Mouse (Mus musculus) gastrocnemius, postnatal 36 days (tissue): ENCODE data around the gene Pcca. TPM values are rescaled to one million over a fixed set of nuclear protein-coding genes. Genes with fewer than 3 reads are reported as not detected.

Source experiments
- DNase-seq, 2 experiments: peaks; one replicate each; pipeline ENCODE4 v3.0.0; 2022
- intact Hi-C: fragments of 180-260 bp; cut with DNase I; formaldehyde crosslinking; loops from one replicate; pipeline ENCODE4 v1.15.1; 2025
- total RNA-seq, 2 experiments: library from RNA; stranded (reverse); gene quantifications; 2 replicates each; pipeline ENCODE4 v1.2.3; 2021

Gene Pcca
- total RNA-seq, 2 experiments from 2014 or later: 42.3 to 42.5 TPM

GRCm38 (mm10) chr14:122823791-122824190, 289.7 kb downstream of the Pcca start:
- intact Hi-C loops: no loop called here
- DNase-seq: no peak

DNA sequence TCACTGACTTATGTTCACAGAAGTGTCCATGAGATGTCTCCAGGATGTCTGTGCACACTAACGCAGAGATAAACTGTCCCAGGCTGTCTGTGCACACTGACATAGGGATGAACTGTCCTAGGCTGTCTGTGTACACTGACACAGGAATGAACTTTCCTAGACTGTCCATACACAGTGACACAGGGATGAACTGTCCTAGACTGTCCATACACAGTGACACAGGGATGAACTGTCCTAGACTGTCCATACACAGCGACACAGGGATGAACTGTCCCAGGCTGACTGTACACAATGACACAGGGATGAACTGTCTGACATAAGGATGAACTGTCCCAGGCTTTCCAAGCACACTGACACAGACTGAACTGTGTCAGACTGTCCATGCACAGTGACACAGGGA, 291.3 kb downstream of the Pcca start:
- DNase-seq: no peak
- intact Hi-C loops: no loop called here

DNA sequence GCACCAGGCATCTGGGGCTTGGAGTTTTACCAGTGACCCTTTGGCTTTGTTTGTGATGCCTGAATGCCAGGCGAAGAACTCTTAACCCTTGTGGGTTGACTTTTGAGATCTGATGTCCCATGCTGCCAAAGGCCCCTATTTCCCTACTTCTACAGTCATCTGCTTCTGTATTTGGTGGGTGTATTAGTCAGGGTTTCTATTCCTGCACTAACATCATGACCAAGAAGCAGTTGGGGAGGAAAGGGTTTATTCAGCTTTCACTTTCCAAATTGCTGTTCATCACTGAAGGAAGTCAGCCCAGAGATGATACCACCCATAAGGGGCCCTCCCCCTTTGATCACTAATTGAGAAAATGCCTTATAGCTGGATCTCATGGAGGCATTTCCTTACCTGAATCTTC, 296.3 kb downstream of the Pcca start:
- no peak for DNase-seq
- intact Hi-C loops: no loop called here

DNA sequence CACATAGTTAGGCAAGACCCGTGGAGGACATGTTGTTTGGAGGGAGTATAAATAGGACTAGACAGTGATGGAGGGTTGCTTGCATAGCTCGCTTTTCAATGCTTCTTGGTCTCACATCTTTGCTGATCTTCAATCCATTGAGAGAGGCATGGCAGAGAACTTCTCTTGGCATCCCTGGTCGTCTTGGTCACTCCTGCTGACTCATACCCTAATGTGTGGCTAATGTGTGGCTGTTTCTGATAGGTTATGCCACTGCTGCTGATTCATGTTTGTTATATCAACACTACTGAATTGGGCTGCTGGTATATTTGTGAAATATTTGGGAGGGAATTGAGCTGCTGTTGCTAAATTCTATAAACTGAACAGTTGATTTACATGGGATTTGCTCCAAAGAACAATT, 299.5 kb downstream of the Pcca start:
- no peak for DNase-seq
- intact Hi-C loops: no loop called here

DNA sequence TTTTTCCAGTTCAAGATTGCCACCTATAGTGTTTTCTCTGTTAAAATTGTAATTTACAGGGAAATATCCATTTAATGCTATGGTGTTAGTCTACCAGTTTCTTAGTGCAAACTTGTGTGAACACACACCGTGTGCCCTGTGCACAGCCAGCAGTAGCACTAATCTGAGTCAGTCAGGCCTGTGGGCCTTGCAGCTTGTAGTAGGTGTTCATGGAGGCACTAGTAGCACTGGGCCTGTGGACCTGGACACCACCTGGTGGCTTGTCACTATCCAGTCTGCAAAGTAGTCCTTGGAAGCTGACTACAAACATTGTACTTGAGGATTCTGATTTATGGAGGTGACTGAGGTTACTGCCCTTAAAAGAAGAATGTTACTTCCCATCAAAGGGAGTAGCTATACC, 300.6 kb downstream of the Pcca start:
- DNase-seq: no peak
- intact Hi-C loops: no loop called here

GRCm38 (mm10) chr14:122835487-122836190, 301.5 kb downstream of the Pcca start:
- DNase-seq: no peak
- intact Hi-C loops: no loop called here

DNA sequence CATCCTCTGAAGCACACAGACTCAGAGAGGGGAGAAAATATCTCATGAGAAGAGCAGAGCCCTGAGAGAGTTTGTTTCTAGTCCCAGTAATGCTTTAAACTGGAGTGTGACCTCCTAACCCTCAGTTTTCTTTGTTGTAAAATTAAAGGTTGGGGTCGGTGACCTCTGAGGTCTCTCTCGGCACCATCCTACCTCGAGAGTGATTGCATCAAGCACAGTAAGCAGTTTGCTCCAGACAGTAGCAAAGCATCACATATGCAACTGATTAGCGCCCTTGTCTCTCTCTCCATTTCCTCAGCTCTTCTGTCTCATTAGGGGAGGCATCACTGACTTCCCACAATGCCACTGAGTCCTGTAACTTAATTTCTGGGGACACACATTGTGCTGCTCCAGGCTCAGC, 302.1 kb downstream of the Pcca start:
- DNase-seq: no peak
- intact Hi-C loops: no loop called here

GRCm38 (mm10) chr14:122837018-122837417, 302.9 kb downstream of the Pcca start:
- DNase-seq: no peak
- intact Hi-C loops: no loop called here

- intact Hi-C loops: no loop called here
- DNase-seq: no peak
Observed at GRCm38 (mm10) chr14:122852506-122853057, 318.5 kb downstream of the Pcca start.

GRCm38 (mm10) chr14:122859792-122860191, 325.7 kb downstream of the Pcca start:
- no peak for DNase-seq
- intact Hi-C loops: no loop called here

DNA sequence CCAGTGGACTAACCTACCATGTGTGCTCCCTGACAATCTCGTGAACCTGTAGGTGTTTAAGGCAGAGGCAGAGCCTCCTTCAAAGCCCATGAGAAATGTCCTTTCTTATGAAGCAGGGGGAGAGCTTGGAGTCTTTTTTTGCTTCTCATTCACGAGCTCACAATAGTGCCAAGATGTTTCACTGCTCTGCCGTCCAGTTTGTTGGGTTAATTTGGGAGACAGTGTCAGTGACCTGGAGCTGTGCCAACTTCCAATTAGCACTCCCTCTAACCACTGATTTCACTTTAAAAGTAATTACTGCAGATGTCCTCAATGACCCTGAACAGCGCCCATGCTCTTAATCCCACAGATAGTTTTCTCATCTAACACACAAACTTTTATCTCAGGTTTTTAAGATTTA, 328.5 kb downstream of the Pcca start:
- DNase-seq: no peak
- intact Hi-C loops: no loop called here

DNA sequence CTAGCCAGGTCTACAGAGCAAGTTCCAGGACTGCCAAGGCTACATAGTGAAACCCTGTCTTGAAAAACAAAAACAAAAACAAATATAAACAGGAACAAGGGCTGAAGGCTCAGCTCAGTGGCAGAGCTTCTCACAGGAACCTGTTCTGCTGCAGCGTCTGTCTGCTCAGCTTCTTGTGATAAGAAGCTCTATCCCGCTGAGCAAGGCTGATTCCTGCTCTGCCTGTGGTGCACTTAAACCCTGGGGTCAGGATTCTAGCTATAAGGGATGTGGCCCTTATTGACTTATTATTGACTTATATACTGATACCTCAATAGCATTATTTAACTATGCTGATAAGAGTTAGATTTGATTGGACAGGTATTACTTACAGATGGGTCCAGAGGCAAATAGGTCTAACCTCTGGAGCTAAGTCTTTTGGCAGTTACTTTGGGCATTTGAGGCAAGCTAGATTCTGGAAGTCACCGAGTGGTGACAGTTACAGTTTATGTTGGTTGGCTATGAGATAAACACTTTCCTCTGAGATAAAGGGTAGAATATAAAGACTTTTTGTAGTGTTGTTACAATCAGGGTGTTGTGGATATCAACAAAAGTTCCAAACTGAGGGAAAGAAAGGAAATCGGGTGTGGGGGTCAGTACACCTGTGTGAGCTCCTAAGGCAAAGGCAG, 331.5 kb downstream of the Pcca start:
- intact Hi-C loops: no loop called here
- no peak for DNase-seq

GRCm38 (mm10) chr14:122867531-122868285, 333.6 kb downstream of the Pcca start:
- intact Hi-C loops: no loop called here
- peak in 1 of 2 experiments; percentile 21 for DNase-seq

DNA sequence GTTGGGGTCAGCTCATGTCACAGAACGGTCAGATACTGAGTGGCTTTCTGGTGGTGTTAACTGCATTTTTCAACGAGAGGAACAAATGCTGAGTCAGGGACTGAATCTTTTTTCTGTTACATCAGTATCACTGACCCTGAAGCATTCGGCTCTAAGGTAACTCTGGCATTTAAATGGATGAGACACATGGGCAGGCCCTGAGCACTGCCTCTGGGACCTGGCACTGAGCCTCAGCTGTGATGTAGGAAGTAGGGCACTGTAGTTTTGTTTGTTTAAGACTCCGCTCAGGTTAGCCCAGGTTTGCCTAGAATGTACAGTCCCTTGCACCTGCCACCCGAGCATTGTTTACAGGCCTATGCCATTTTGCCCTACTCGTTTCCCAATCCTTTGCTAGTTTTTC, 335.7 kb downstream of the Pcca start:
- DNase-seq: no peak
- intact Hi-C loops: loop anchor here (10.0 kb wide), 1 partner anchor 375 kb away; the partner anchor contains the start of gene Gm10837

DNA sequence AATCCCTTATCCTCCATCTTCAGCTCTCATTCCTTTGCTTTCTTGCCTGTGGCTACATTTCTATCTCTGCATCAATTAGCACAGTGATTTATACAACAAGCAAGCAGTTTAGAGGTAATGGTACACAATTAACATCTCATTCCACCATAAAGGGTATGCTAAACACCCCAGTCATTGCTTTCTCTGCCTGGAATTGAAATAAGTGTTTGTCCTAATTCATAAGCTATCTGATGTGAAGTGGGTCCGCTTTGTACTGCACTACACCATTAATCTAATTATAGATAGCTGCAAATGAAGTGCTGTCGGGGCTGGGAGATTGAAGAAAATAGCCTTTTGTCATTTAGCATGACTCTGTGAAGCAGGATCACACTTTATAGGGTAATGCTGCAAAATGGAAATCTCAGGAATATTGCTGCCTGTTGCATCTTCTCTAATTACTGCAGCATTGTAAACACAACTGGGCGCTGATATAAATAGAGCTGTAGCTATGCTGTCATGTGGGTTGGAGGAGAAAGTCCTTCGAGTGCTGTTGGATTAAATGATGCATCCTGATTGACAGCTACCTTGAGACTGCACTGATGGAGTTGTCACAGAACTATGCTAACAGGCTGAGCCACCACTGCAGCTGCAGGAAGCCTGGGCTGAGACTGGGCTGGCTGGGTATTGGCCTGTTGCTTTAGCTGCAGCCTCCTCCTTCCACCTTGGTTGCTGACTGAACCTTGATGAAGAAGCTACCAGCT, 337.9 kb downstream of the Pcca start:
- intact Hi-C loops: loop anchor here (10.0 kb wide), 1 partner anchor 377 kb away; the partner anchor contains the start of gene Gm10837
- no peak for DNase-seq

- intact Hi-C loops: loop anchor here (10.0 kb wide), 1 partner anchor 378 kb away; the partner anchor contains the start of gene Gm10837
- no peak for DNase-seq
Observed at GRCm38 (mm10) chr14:122872612-122873011, 338.5 kb downstream of the Pcca start.

DNA sequence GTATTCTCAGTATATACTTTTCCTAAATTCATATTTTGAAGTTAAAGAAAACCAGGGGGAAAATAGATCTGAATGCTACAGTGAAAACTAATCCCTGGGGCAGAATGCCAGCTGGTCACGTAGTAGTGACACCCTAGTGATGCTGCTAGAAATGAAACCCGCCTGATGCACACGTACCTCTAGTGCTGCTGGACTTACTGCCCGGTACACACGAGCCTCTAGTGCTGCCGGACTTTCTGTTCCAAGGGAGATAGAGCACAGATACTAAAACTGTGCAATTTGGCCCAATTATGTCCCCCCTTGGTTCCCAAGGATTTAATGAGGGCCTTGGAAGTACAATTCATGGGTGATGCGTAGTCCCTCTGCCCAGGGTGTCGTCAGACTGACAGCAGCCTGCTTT, 340.9 kb downstream of the Pcca start:
- DNase-seq: no peak

DNA sequence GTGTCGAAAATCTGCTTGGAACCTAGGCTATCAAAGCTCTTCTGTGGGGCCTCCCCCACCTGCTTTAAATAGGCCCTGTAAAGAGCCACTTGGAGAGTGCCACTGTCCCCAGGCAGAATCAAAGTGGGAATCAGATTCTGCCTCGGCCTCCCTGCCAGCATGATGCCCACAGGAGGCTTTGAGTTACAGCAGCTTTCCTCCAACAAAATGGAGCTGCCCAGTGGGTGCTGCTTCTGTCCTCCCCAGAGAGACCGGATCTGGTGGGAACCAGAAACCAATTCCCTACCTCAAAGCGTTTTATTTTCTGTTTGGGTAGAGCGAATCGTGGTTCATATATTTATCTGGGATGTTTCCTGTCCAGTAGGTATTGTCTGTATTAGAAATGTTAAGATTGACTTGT, 341.5 kb downstream of the Pcca start:
- no peak for DNase-seq

More for the DNA sequence above, 340.9 kb downstream of the Pcca start:
- intact Hi-C loops: loop anchor here (5.0 to 10.0 kb wide), 2 partner anchors 380 to 653 kb away; partner anchors contain the start of gene Gm10837

DNA sequence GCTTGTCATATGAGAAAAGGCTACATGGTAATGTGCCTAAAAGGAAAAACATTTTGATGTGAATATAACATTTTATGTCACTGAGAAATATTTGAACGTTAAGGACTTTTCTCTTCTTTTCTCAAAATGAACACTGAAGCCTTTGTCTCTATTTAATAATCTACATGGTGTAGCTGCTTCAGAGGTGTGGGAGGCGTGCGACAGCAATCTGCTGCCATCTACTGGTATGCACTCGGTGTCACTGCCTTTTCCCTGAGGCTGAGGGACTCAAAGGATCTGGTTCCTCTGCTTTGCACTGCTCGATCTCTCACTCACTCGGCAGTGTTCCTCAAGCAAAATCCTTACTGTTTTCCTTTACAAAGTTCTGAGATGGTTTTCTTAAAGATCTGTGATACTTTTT, 342.0 kb downstream of the Pcca start:
- intact Hi-C loops: loop anchor here (5.0 to 10.0 kb wide), 2 partner anchors 381 to 654 kb away; partner anchors contain the start of gene Gm10837
- peak; percentile 49 to 50 for DNase-seq

More for the DNA sequence above, 341.5 kb downstream of the Pcca start:
- intact Hi-C loops: loop anchor here (5.0 to 10.0 kb wide), 2 partner anchors 381 to 653 kb away; partner anchors contain the start of gene Gm10837

DNA sequence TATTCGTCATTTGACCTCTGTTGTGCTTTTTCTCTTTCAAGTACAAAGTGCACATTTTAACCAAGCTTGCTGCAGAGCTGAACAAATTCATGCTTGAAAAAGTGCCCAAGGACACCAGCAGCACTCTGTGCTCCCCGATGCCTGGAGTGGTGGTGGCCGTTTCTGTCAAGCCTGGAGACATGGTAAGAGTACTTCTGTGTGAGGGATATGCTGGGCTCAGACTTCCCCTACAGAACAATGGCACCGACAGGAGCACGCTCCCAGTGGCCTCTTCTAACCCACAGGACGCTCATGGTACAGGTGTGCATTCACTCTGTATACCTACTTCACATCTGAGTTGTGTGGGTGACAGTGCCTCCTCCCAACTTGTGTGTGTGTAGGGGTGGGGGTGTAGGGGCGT, 342.6 kb downstream of the Pcca start:
- intact Hi-C loops: loop anchor here (5.0 to 10.0 kb wide), 2 partner anchors 382 to 654 kb away; partner anchors contain the start of gene Gm10837
- DNase-seq: no peak
